Mouse (Mus musculus) heart, embryonic 10.5 days (tissue): ENCODE measurements at regions not wholly inside any gene's neighbourhood (a gene's known extent, or its start where the extent isn't known, plus 50 kb on each side); places are given as distances from the start of the nearest gene placed in this dataset.

Experiments
- DNase-seq: peaks from one replicate; pipeline ENCODE4 v3.0.0-alpha.2; 2017; ENCODE audit warnings: low spot score
- H3K27ac ChIP-seq: fragments of 300-500 bp; sonication (generic); 2 replicates; pipeline ENCODE4 v1.5.1; 2016; ENCODE audit warnings: mild to moderate bottlenecking
- H3K27me3 ChIP-seq: fragments of 300-500 bp; sonication (generic); 2 replicates; pipeline ENCODE4 v1.6.1; 2016; ENCODE audit warnings: mild to moderate bottlenecking; ENCODE audit not compliant: poor library complexity, insufficient read depth, severe bottlenecking
- H3K36me3 ChIP-seq: fragments of 300-500 bp; sonication (generic); 2 replicates; pipeline ENCODE4 v1.6.1; 2016; ENCODE audit warnings: mild to moderate bottlenecking, moderate library complexity
- H3K4me1 ChIP-seq: fragments of 300-500 bp; sonication (generic); 2 replicates; pipeline ENCODE4 v1.6.1; 2016; ENCODE audit warnings: mild to moderate bottlenecking
- H3K4me3 ChIP-seq: fragments of 300-500 bp; sonication (generic); 2 replicates; pipeline ENCODE4 v1.5.1; 2016; ENCODE audit warnings: mild to moderate bottlenecking, moderate library complexity
- H3K9me3 ChIP-seq: fragments of 300-500 bp; sonication (generic); 2 replicates; pipeline ENCODE4 v1.6.1; 2016; ENCODE audit warnings: mild to moderate bottlenecking, moderate library complexity
- WGBS: fragments of 180-500 bp; shearing (Covaris S2); methylation state at CpG from one replicate; pipeline ENCODE4 v1.1.7; 2016; 5-methylcytosine and 5-hydroxymethylcytosine counted together

- 70% methylated on average over 4 of the region's 4 CpGs for WGBS
- DNase-seq, result no peak
- no peaks in the 10 kb centered on the region for H3K36me3 ChIP-seq
- H3K27ac ChIP-seq, result peak overlapping the region; percentile 22; the same call in 1 of the 2 replicates
- peaks cover 32% of the 10 kb centered on the region for H3K4me1 ChIP-seq
- peaks cover 62% of the 10 kb centered on the region for H3K27me3 ChIP-seq
- no peaks in the 10 kb centered on the region for H3K9me3 ChIP-seq
- H3K4me3 ChIP-seq, result no peak overlapping the region
Observed at GRCm38 (mm10) chr8:91854369-91854768, 52.5 kb upstream of the Irx3 start.

GRCm38 (mm10) chr8:91853803-91854202, 51.9 kb upstream of the Irx3 start:
- Histone ChIP-seq H3K4me3 (no peak overlapping the region), H3K4me1 (peaks cover 32% of the 10 kb centered on the region), H3K36me3 (no peaks in the 10 kb centered on the region), H3K27ac (peak overlapping the region; percentile 22; the same call in 1 of the 2 replicates), H3K9me3 (no peaks in the 10 kb centered on the region), H3K27me3 (peaks cover 58% of the 10 kb centered on the region)
- no peak for DNase-seq
- WGBS, result 34% methylated on average over 2 of the region's 2 CpGs

GRCm38 (mm10) chr8:91853336-91853735, 51.5 kb upstream of the Irx3 start:
- 46% methylated on average over 4 of the region's 4 CpGs for WGBS
- Histone ChIP-seq H3K27me3 (peaks cover 61% of the 10 kb centered on the region), H3K27ac (no peak overlapping the region), H3K9me3 (no peaks in the 10 kb centered on the region), H3K4me3 (no peak overlapping the region), H3K36me3 (no peaks in the 10 kb centered on the region), H3K4me1 (peaks cover 32% of the 10 kb centered on the region)
- no peak for DNase-seq
